Mouse (Mus musculus): ENCODE results near the gene Olfr871.

DNA sequence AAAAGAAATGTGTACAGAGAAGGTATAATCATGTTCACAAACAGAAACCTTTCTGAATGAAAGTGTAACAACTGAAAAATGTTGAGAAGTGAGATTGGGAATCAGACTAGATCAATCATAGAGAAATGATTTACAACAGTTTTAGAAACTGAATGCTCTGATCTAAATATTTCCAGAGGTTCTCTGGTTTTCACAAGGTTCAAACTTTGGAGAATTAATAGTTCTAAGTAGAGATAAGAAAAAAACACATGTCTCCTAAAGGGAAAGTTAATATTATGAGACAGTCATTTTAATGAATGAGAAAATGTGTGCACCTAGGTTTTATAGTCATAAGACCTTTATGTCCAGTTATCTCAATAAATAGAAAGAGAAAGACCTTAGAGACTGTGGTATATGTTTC, at the start of gene Olfr871:
- no peak for TF ChIP-seq POLR2A (IDR thresholded peaks at IDR 0.05; ENCODE audit: borderline replicate concordance, extremely low read depth, low read depth, low read length)
- no peak for TF ChIP-seq CTCF (IDR thresholded peaks at IDR 0.05; ENCODE audit: insufficient read depth, low read length)
